Mouse (Mus musculus): ENCODE data around the gene Ccdc89. TPM values are rescaled to one million over a fixed set of nuclear protein-coding genes. Genes with fewer than 3 reads are reported as not detected.

Gene Ccdc89
- 1.8 and 2.1 TPM in 2 replicates for polyA plus RNA-seq (2014; fragmentation: Nextera tagmentation; extraction: Ambion mirVana)

- peak; percentile 100 for ATAC-seq (ENCODE audit: low read depth)
- Histone ChIP-seq H3K27me3 (ENCODE audit: control insufficient read depth, insufficient read depth, low read length) (no peaks in the 10 kb centered on the region), H3K27ac (ENCODE audit: low read depth, low read length) (no peak within 1 kb of the TSS), H3K9me3 (ENCODE audit: control insufficient read depth, low read length) (no peaks in the 10 kb centered on the region), H3K4me2 (ENCODE audit: low read depth, low read length) (peak within 1 kb of the TSS; percentile 53), H3K36me3 (ENCODE audit: control insufficient read depth, insufficient read depth, low read length) (no peaks in the 10 kb centered on the region), H3K4me1 (ENCODE audit: control insufficient read depth, insufficient read depth, low read length) (peaks cover 5% of the 10 kb centered on the region; the same call in 1 of the 2 replicates), H3K9ac (replicated peaks; ENCODE audit: low read depth, low read length) (peak within 1 kb of the TSS; percentile 29), H3K4me3 (ENCODE audit: low read depth, low read length) (peak within 1 kb of the TSS; percentile 34)
- WGBS = 29% methylated on average over 29 of the region's 29 CpGs
Measured at GRCm38 (mm10) chr7:90426020-90427001, at the start of gene Ccdc89. Gene Ccdc89 (plus strand): TSS chr7:90426577.

GRCm38 (mm10) chr7:90384411-90384810, 42.0 kb upstream of the Ccdc89 start:
- 90% methylated on average over 2 of the region's 2 CpGs for WGBS
- Histone ChIP-seq H3K9ac (replicated peaks; ENCODE audit: low read depth, low read length) (no peak overlapping the region), H3K27ac (ENCODE audit: low read depth, low read length) (no peak overlapping the region), H3K4me1 (ENCODE audit: control insufficient read depth, insufficient read depth, low read length) (0 out of 2 replicates have a peak, but pooled peaks cover 3% of the 10 kb centered on the region), H3K9me3 (ENCODE audit: control insufficient read depth, low read length) (no peaks in the 10 kb centered on the region), H3K4me3 (ENCODE audit: low read depth, low read length) (no peak overlapping the region), H3K27me3 (ENCODE audit: control insufficient read depth, insufficient read depth, low read length) (no peaks in the 10 kb centered on the region), H3K4me2 (ENCODE audit: low read depth, low read length) (no peak overlapping the region), H3K36me3 (ENCODE audit: control insufficient read depth, insufficient read depth, low read length) (no peaks in the 10 kb centered on the region)
- no peak for ATAC-seq (ENCODE audit: low read depth)

DNA sequence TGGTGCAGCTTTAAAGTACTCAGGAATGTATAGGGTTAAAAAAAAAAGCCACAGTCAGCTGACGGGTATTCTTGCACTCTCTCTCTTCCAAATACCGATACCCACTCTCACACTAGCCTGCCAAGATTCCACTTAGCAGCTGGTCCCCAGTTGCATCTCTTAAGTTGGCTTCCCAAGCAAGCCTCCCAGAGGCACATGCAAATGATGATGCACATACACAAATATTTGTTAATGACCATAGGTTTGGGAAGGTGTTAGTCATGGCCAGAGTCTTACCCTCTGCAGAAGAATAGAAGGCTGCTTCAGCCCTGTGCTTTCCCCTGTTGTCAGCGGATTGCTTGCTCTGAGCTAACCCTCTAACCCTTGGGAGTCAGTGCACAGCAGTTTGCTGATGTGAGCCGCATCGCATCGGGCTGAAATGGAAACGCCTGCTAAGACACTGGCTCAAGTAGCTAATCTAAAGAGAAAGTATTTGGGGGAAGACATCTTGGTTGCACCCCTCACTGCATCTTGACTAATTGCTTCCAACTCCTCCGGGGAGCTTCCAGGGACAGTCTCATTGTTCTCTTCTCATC, 39.4 kb upstream of the Ccdc89 start:
- Histone ChIP-seq H3K4me3 (ENCODE audit: low read depth, low read length) (peak overlapping the region; percentile 13), H3K9ac (replicated peaks; ENCODE audit: low read depth, low read length) (no peak overlapping the region; the same call in 1 of the 2 replicates), H3K36me3 (ENCODE audit: control insufficient read depth, insufficient read depth, low read length) (no peaks in the 10 kb centered on the region), H3K9me3 (ENCODE audit: control insufficient read depth, low read length) (no peaks in the 10 kb centered on the region), H3K4me1 (ENCODE audit: control insufficient read depth, insufficient read depth, low read length) (0 out of 2 replicates have a peak, but pooled peaks cover 3% of the 10 kb centered on the region), H3K4me2 (ENCODE audit: low read depth, low read length) (peak overlapping the region; percentile 45), H3K27ac (ENCODE audit: low read depth, low read length) (no peak overlapping the region), H3K27me3 (ENCODE audit: control insufficient read depth, insufficient read depth, low read length) (no peaks in the 10 kb centered on the region)
- peak; percentile 86 for ATAC-seq (ENCODE audit: low read depth)
- WGBS = 3% methylated on average over 8 of the region's 8 CpGs

- ATAC-seq (ENCODE audit: low read depth) = no peak
- no peak overlapping the region for H3K27ac ChIP-seq (ENCODE audit: low read depth, low read length)
- H3K36me3 ChIP-seq (ENCODE audit: control insufficient read depth, insufficient read depth, low read length) = no peaks in the 10 kb centered on the region
- no peak overlapping the region for H3K4me2 ChIP-seq (ENCODE audit: low read depth, low read length)
- no peak overlapping the region for H3K4me3 ChIP-seq (ENCODE audit: low read depth, low read length)
- no peak overlapping the region for H3K9ac ChIP-seq (replicated peaks; ENCODE audit: low read depth, low read length)
- H3K4me1 ChIP-seq (ENCODE audit: control insufficient read depth, insufficient read depth, low read length) = 0 out of 2 replicates have a peak, but pooled peaks cover 3% of the 10 kb centered on the region
- no peaks in the 10 kb centered on the region for H3K27me3 ChIP-seq (ENCODE audit: control insufficient read depth, insufficient read depth, low read length)
- 45% methylated on average over 3 of the region's 3 CpGs for WGBS
- H3K9me3 ChIP-seq (ENCODE audit: control insufficient read depth, low read length) = no peaks in the 10 kb centered on the region
Measured at GRCm38 (mm10) chr7:90389765-90390164, 36.6 kb upstream of the Ccdc89 start.

GRCm38 (mm10) chr7:90395073-90395472, 31.3 kb upstream of the Ccdc89 start:
- Histone ChIP-seq H3K36me3 (ENCODE audit: control insufficient read depth, insufficient read depth, low read length) (no peaks in the 10 kb centered on the region), H3K4me1 (ENCODE audit: control insufficient read depth, insufficient read depth, low read length) (no peaks in the 10 kb centered on the region), H3K4me2 (ENCODE audit: low read depth, low read length) (no peak overlapping the region), H3K27me3 (ENCODE audit: control insufficient read depth, insufficient read depth, low read length) (no peaks in the 10 kb centered on the region), H3K9me3 (ENCODE audit: control insufficient read depth, low read length) (no peaks in the 10 kb centered on the region), H3K27ac (ENCODE audit: low read depth, low read length) (no peak overlapping the region), H3K9ac (replicated peaks; ENCODE audit: low read depth, low read length) (no peak overlapping the region), H3K4me3 (ENCODE audit: low read depth, low read length) (no peak overlapping the region)
- WGBS = 74% methylated on average over 4 of the region's 4 CpGs
- ATAC-seq (ENCODE audit: low read depth) = no peak

DNA sequence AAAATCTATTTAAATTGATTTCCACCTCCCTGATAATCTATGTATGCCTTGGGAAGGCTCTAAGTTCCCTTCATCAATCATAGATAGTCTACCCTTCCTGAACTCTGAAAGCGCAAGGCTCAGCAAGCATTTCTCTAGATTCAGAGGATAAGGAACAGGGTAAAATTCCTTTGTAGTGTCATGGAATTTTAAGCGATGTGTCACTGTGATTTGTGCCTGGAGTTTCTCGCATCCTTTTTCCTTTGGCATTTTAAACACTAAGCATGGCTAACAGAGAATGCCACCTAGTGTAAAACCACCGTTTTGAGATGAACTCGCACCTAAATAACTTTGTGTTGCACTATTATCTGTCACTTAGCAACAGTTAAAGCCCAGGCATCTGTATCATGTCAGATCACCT, 30.4 kb upstream of the Ccdc89 start:
- no peak for ATAC-seq (ENCODE audit: low read depth)
- H3K9ac ChIP-seq (replicated peaks; ENCODE audit: low read depth, low read length) = no peak overlapping the region
- no peak overlapping the region for H3K4me2 ChIP-seq (ENCODE audit: low read depth, low read length)
- H3K27me3 ChIP-seq (ENCODE audit: control insufficient read depth, insufficient read depth, low read length) = no peaks in the 10 kb centered on the region
- no peaks in the 10 kb centered on the region for H3K36me3 ChIP-seq (ENCODE audit: control insufficient read depth, insufficient read depth, low read length)
- H3K27ac ChIP-seq (ENCODE audit: low read depth, low read length) = no peak overlapping the region
- WGBS = 61% methylated on average over 5 of the region's 5 CpGs
- no peak overlapping the region for H3K4me3 ChIP-seq (ENCODE audit: low read depth, low read length)
- H3K9me3 ChIP-seq (ENCODE audit: control insufficient read depth, low read length) = no peaks in the 10 kb centered on the region
- no peaks in the 10 kb centered on the region for H3K4me1 ChIP-seq (ENCODE audit: control insufficient read depth, insufficient read depth, low read length)

- no peaks in the 10 kb centered on the region for H3K4me1 ChIP-seq (ENCODE audit: control insufficient read depth, insufficient read depth, low read length)
- H3K9ac ChIP-seq (replicated peaks; ENCODE audit: low read depth, low read length) = no peak overlapping the region
- no peaks in the 10 kb centered on the region for H3K27me3 ChIP-seq (ENCODE audit: control insufficient read depth, insufficient read depth, low read length)
- no peak overlapping the region for H3K4me3 ChIP-seq (ENCODE audit: low read depth, low read length)
- ATAC-seq (ENCODE audit: low read depth) = peak; percentile 31; the same call in 1 of the 2 replicates
- no peaks in the 10 kb centered on the region for H3K36me3 ChIP-seq (ENCODE audit: control insufficient read depth, insufficient read depth, low read length)
- H3K9me3 ChIP-seq (ENCODE audit: control insufficient read depth, low read length) = no peaks in the 10 kb centered on the region
- no peak overlapping the region for H3K27ac ChIP-seq (ENCODE audit: low read depth, low read length)
- WGBS = 46% methylated on average over 3 of the region's 3 CpGs
- no peak overlapping the region for H3K4me2 ChIP-seq (ENCODE audit: low read depth, low read length)
Measured at GRCm38 (mm10) chr7:90409934-90410333, 16.4 kb upstream of the Ccdc89 start.

GRCm38 (mm10) chr7:90427006-90427405, 629 bp downstream of the Ccdc89 start:
- H3K4me2 ChIP-seq (ENCODE audit: low read depth, low read length) = peak overlapping the region; percentile 53
- H3K36me3 ChIP-seq (ENCODE audit: control insufficient read depth, insufficient read depth, low read length) = no peaks in the 10 kb centered on the region
- H3K4me3 ChIP-seq (ENCODE audit: low read depth, low read length) = peak overlapping the region; percentile 34
- no peaks in the 10 kb centered on the region for H3K27me3 ChIP-seq (ENCODE audit: control insufficient read depth, insufficient read depth, low read length)
- no peak overlapping the region for H3K27ac ChIP-seq (ENCODE audit: low read depth, low read length)
- ATAC-seq (ENCODE audit: low read depth) = no peak
- no peaks in the 10 kb centered on the region for H3K9me3 ChIP-seq (ENCODE audit: control insufficient read depth, low read length)
- peak overlapping the region; percentile 29; the same call in 1 of the 2 replicates for H3K9ac ChIP-seq (replicated peaks; ENCODE audit: low read depth, low read length)
- 68% methylated on average over 9 of the region's 9 CpGs for WGBS
- peaks cover 5% of the 10 kb centered on the region; the same call in 1 of the 2 replicates for H3K4me1 ChIP-seq (ENCODE audit: control insufficient read depth, insufficient read depth, low read length)

DNA sequence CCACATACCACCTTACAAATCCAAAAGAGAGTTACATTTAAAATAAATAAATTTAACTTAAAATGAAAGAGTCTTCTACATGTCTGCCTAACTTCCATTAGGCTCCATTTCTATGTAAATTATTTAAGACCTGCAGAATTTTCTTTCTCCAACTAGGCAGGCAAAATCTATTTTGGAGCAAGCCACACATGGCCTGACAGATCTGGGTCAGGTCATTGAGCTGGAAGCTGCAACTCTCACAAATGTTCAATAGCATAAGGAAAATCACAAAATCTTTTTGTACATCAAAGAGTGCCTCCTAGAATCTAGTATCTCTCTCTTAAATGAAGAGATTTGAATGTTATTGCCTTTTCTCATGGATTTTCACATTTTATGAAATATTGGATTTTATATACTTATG, 5.8 kb downstream of the Ccdc89 start:
- Histone ChIP-seq H3K27me3 (ENCODE audit: control insufficient read depth, insufficient read depth, low read length) (no peaks in the 10 kb centered on the region), H3K4me2 (ENCODE audit: low read depth, low read length) (no peak overlapping the region), H3K9ac (replicated peaks; ENCODE audit: low read depth, low read length) (no peak overlapping the region), H3K4me3 (ENCODE audit: low read depth, low read length) (no peak overlapping the region), H3K9me3 (ENCODE audit: control insufficient read depth, low read length) (no peaks in the 10 kb centered on the region), H3K4me1 (ENCODE audit: control insufficient read depth, insufficient read depth, low read length) (no peaks in the 10 kb centered on the region), H3K36me3 (ENCODE audit: control insufficient read depth, insufficient read depth, low read length) (no peaks in the 10 kb centered on the region), H3K27ac (ENCODE audit: low read depth, low read length) (no peak overlapping the region)
- ATAC-seq (ENCODE audit: low read depth) = no peak
